Mouse (Mus musculus): ENCODE data around the gene H2-Q4.
A peak's percentile ranks its signal among the peaks of the same experiment; 100 is the strongest.
"Not testable (repeated sequence)": the region's sequence is repeated elsewhere in the genome, so short reads cannot be mapped to it uniquely, and the experiment has no call there.

H2-Q4 gene

GRCm38 (mm10) chr17:35379369-35379728 is at the start of gene H2-Q4:
Gene H2-Q4 (plus strand): TSS chr17:35379617.
- DNase-seq (ENCODE audit: low read depth, low spot score): peak; percentile 78

GRCm38 (mm10) chr17:35329714-35330113 is 49.7 kb upstream of the H2-Q4 start:
- not testable (repeated sequence) for DNase-seq (ENCODE audit: low read depth, low spot score)

- DNase-seq (ENCODE audit: low read depth, low spot score): not testable (repeated sequence)
Observed at GRCm38 (mm10) chr17:35331546-35331945, 47.9 kb upstream of the H2-Q4 start.

GRCm38 (mm10) chr17:35342071-35342671 is 37.2 kb upstream of the H2-Q4 start, which contains the start of gene H2-Q2:
Gene H2-Q2 (plus strand): TSS chr17:35342242.
- DNase-seq (ENCODE audit: low read depth, low spot score): no peak

- no peak for DNase-seq (ENCODE audit: low read depth, low spot score)
Observed at GRCm38 (mm10) chr17:35342711-35343476, 36.5 kb upstream of the H2-Q4 start.

- DNase-seq (ENCODE audit: low read depth, low spot score): not testable (repeated sequence)
Observed at GRCm38 (mm10) chr17:35347659-35348058, 31.8 kb upstream of the H2-Q4 start.

- not testable (repeated sequence) for DNase-seq (ENCODE audit: low read depth, low spot score)
Observed at GRCm38 (mm10) chr17:35353275-35353674, 26.1 kb upstream of the H2-Q4 start.

GRCm38 (mm10) chr17:35354071-35354470 is 25.3 kb upstream of the H2-Q4 start:
- no peak for DNase-seq (ENCODE audit: low read depth, low spot score)

GRCm38 (mm10) chr17:35357086-35357485 is 22.3 kb upstream of the H2-Q4 start:
- no peak for DNase-seq (ENCODE audit: low read depth, low spot score)

GRCm38 (mm10) chr17:35358763-35359469 is 20.5 kb upstream of the H2-Q4 start:
- no peak for DNase-seq (ENCODE audit: low read depth, low spot score)

- no peak for DNase-seq (ENCODE audit: low read depth, low spot score)
Observed at GRCm38 (mm10) chr17:35359470-35359862, 20.0 kb upstream of the H2-Q4 start.

- no peak for DNase-seq (ENCODE audit: low read depth, low spot score)
Observed at GRCm38 (mm10) chr17:35379729-35380451, 473 bp downstream of the H2-Q4 start.

GRCm38 (mm10) chr17:35389796-35390195 is 10.4 kb downstream of the H2-Q4 start:
- DNase-seq (ENCODE audit: low read depth, low spot score): peak; percentile 20

- not testable (repeated sequence) for DNase-seq (ENCODE audit: low read depth, low spot score)
Observed at GRCm38 (mm10) chr17:35392671-35393070, 13.3 kb downstream of the H2-Q4 start.

GRCm38 (mm10) chr17:35393864-35394800 is 14.7 kb downstream of the H2-Q4 start:
- not testable (repeated sequence) for DNase-seq (ENCODE audit: low read depth, low spot score)

- DNase-seq (ENCODE audit: low read depth, low spot score): not testable (repeated sequence)
Observed at GRCm38 (mm10) chr17:35396956-35397355, 17.5 kb downstream of the H2-Q4 start.

- not testable (repeated sequence) for DNase-seq (ENCODE audit: low read depth, low spot score)
Observed at GRCm38 (mm10) chr17:35413057-35413456, 33.6 kb downstream of the H2-Q4 start.

GRCm38 (mm10) chr17:35415273-35416129 is 36.1 kb downstream of the H2-Q4 start:
- DNase-seq (ENCODE audit: low read depth, low spot score): not testable (repeated sequence)

- DNase-seq (ENCODE audit: low read depth, low spot score): no peak
Observed at GRCm38 (mm10) chr17:35418772-35419171, 39.4 kb downstream of the H2-Q4 start.

GRCm38 (mm10) chr17:35419564-35419963 is 40.1 kb downstream of the H2-Q4 start:
- not testable (repeated sequence) for DNase-seq (ENCODE audit: low read depth, low spot score)

Data from forelimb bud, embryonic 11.5 days (tissue).